Mouse (Mus musculus): ENCODE data around the gene Pimreg. TPM values are rescaled to one million over a fixed set of nuclear protein-coding genes. Genes with fewer than 3 reads are reported as not detected.

The Pimreg gene
- polyA plus RNA-seq (2012; rRNA removed), result 1.2 and 1.8 TPM in 2 replicates

- peak; percentile 67 for DNase-seq
- H3K4me3 ChIP-seq (replicated peaks; ENCODE audit: extremely low read depth, low read depth, low read length), result peak within 1 kb of the TSS; percentile 73
- peaks cover 3% of the 10 kb centered on the region; the same call in 1 of the 2 replicates for H3K4me1 ChIP-seq (ENCODE audit: control insufficient read depth, insufficient read depth, low read length)
- WGBS, result 1% methylated on average over 52 of the region's 52 CpGs
- TF ChIP-seq CTCF (IDR thresholded peaks at IDR 0.05; ENCODE audit: insufficient read depth, low read length) (0 out of 2 replicates have a peak, but pooled peaks have one; percentile 13), POLR2A (IDR thresholded peaks at IDR 0.05; ENCODE audit: borderline replicate concordance, extremely low read depth, low read depth, low read length) (no peak)
Measured at GRCm38 (mm10) chr11:72041768-72042607, at the start of gene Pimreg. Gene Pimreg (plus strand): TSS chr11:72042032.

GRCm38 (mm10) chr11:71992438-71992837 lies 49.4 kb upstream of the Pimreg start:
- Histone ChIP-seq H3K4me1 (ENCODE audit: control insufficient read depth, insufficient read depth, low read length) (peaks cover 7% of the 10 kb centered on the region), H3K4me3 (replicated peaks; ENCODE audit: extremely low read depth, low read depth, low read length) (no peak overlapping the region)
- DNase-seq, result no peak
- WGBS, result 87% methylated on average over 12 of the region's 12 CpGs
- no peak for TF ChIP-seq CTCF (IDR thresholded peaks at IDR 0.05; ENCODE audit: insufficient read depth, low read length)
- TF ChIP-seq POLR2A (IDR thresholded peaks at IDR 0.05; ENCODE audit: borderline replicate concordance, extremely low read depth, low read depth, low read length), result no peak

- WGBS, result 9% methylated on average over 9 of the region's 9 CpGs
- peak; percentile 54; the same call in 1 of the 2 replicates for TF ChIP-seq POLR2A (IDR thresholded peaks at IDR 0.05; ENCODE audit: borderline replicate concordance, extremely low read depth, low read depth, low read length)
- TF ChIP-seq CTCF (IDR thresholded peaks at IDR 0.05; ENCODE audit: insufficient read depth, low read length), result no peak
- Histone ChIP-seq H3K4me1 (ENCODE audit: control insufficient read depth, insufficient read depth, low read length) (peaks cover 7% of the 10 kb centered on the region), H3K4me3 (replicated peaks; ENCODE audit: extremely low read depth, low read depth, low read length) (peak overlapping the region; percentile 55)
- peak; percentile 50 for DNase-seq
Measured at GRCm38 (mm10) chr11:71995968-71996511, 45.8 kb upstream of the Pimreg start.

GRCm38 (mm10) chr11:71996805-71997204 lies 45.0 kb upstream of the Pimreg start:
- peaks cover 7% of the 10 kb centered on the region for H3K4me1 ChIP-seq (ENCODE audit: control insufficient read depth, insufficient read depth, low read length)
- WGBS, result 30% methylated on average over 11 of the region's 11 CpGs
- TF ChIP-seq CTCF (IDR thresholded peaks at IDR 0.05; ENCODE audit: insufficient read depth, low read length), result no peak
- no peak for TF ChIP-seq POLR2A (IDR thresholded peaks at IDR 0.05; ENCODE audit: borderline replicate concordance, extremely low read depth, low read depth, low read length)
- no peak for DNase-seq
- H3K4me3 ChIP-seq (replicated peaks; ENCODE audit: extremely low read depth, low read depth, low read length), result no peak overlapping the region

- peaks cover 7% of the 10 kb centered on the region for H3K4me1 ChIP-seq (ENCODE audit: control insufficient read depth, insufficient read depth, low read length)
- no peak for DNase-seq
Measured at GRCm38 (mm10) chr11:72000194-72000593, 41.6 kb upstream of the Pimreg start.

GRCm38 (mm10) chr11:72002138-72002853 lies 39.5 kb upstream of the Pimreg start:
- H3K4me3 ChIP-seq (replicated peaks; ENCODE audit: extremely low read depth, low read depth, low read length), result no peak overlapping the region
- peak; percentile 72 for TF ChIP-seq CTCF (IDR thresholded peaks at IDR 0.05; ENCODE audit: insufficient read depth, low read length)
- no peak for TF ChIP-seq POLR2A (IDR thresholded peaks at IDR 0.05; ENCODE audit: borderline replicate concordance, extremely low read depth, low read depth, low read length)
- WGBS, result 45% methylated on average over 13 of the region's 13 CpGs
- DNase-seq, result peak; percentile 46
- no peaks in the 10 kb centered on the region for H3K4me1 ChIP-seq (ENCODE audit: control insufficient read depth, insufficient read depth, low read length)

More at GRCm38 (mm10) chr11:72000194-72000593, 41.6 kb upstream of the Pimreg start:
- no peak for TF ChIP-seq CTCF (IDR thresholded peaks at IDR 0.05; ENCODE audit: insufficient read depth, low read length)
- no peak for TF ChIP-seq POLR2A (IDR thresholded peaks at IDR 0.05; ENCODE audit: borderline replicate concordance, extremely low read depth, low read depth, low read length)
- 81% methylated on average over 6 of the region's 6 CpGs for WGBS
- no peak overlapping the region for H3K4me3 ChIP-seq (replicated peaks; ENCODE audit: extremely low read depth, low read depth, low read length)

- TF ChIP-seq POLR2A (IDR thresholded peaks at IDR 0.05; ENCODE audit: borderline replicate concordance, extremely low read depth, low read depth, low read length) (no peak), CTCF (IDR thresholded peaks at IDR 0.05; ENCODE audit: insufficient read depth, low read length) (no peak)
- Histone ChIP-seq H3K4me3 (replicated peaks; ENCODE audit: extremely low read depth, low read depth, low read length) (no peak overlapping the region), H3K4me1 (ENCODE audit: control insufficient read depth, insufficient read depth, low read length) (no peaks in the 10 kb centered on the region)
- no peak for DNase-seq
- WGBS, result 61% methylated on average over 9 of the region's 9 CpGs
Measured at GRCm38 (mm10) chr11:72003171-72003570, 38.7 kb upstream of the Pimreg start.

GRCm38 (mm10) chr11:72005547-72005946 lies 36.3 kb upstream of the Pimreg start:
- Histone ChIP-seq H3K4me1 (ENCODE audit: control insufficient read depth, insufficient read depth, low read length) (no peaks in the 10 kb centered on the region), H3K4me3 (replicated peaks; ENCODE audit: extremely low read depth, low read depth, low read length) (no peak overlapping the region)
- no peak for DNase-seq
- 84% methylated on average over 6 of the region's 6 CpGs for WGBS
- no peak for TF ChIP-seq POLR2A (IDR thresholded peaks at IDR 0.05; ENCODE audit: borderline replicate concordance, extremely low read depth, low read depth, low read length)
- TF ChIP-seq CTCF (IDR thresholded peaks at IDR 0.05; ENCODE audit: insufficient read depth, low read length), result no peak

GRCm38 (mm10) chr11:72010367-72010766 lies 31.5 kb upstream of the Pimreg start:
- TF ChIP-seq CTCF (IDR thresholded peaks at IDR 0.05; ENCODE audit: insufficient read depth, low read length) (no peak), POLR2A (IDR thresholded peaks at IDR 0.05; ENCODE audit: borderline replicate concordance, extremely low read depth, low read depth, low read length) (no peak)

More at GRCm38 (mm10) chr11:72010367-72010766, 31.5 kb upstream of the Pimreg start:
- Histone ChIP-seq H3K4me1 (ENCODE audit: control insufficient read depth, insufficient read depth, low read length) (no peaks in the 10 kb centered on the region), H3K4me3 (replicated peaks; ENCODE audit: extremely low read depth, low read depth, low read length) (no peak overlapping the region)
- no peak for DNase-seq
- WGBS, result 35% methylated on average over 5 of the region's 5 CpGs
